Mouse (Mus musculus): ENCODE results near the gene Vill. TPM values are rescaled to one million over a fixed set of nuclear protein-coding genes. Genes with fewer than 3 reads are reported as not detected.
A peak's percentile ranks its signal among the peaks of the same experiment; 100 is the strongest.

Gene Vill
- polyA plus RNA-seq, 1 experiment from 2014 or later = 11.5 TPM

GRCm38 (mm10) chr9:119100177-119100898 lies 47.8 kb downstream of the Vill start:
- Histone ChIP-seq H3K27me3 (replicated peaks) (peaks cover 35% of the 10 kb centered on the region), H3K4me2 (no peak overlapping the region), H3K36me3 (no peaks in the 10 kb centered on the region), H3K4me1 (peaks cover 7% of the 10 kb centered on the region), H3K4me3 (no peak overlapping the region), H3K9ac (no peak overlapping the region), H3K27ac (replicated peaks) (no peak overlapping the region), H3K9me3 (no peaks in the 10 kb centered on the region)
- WGBS = 12% methylated on average over 15 of the region's 15 CpGs
- ATAC-seq (ENCODE audit: extremely low read depth, insufficient number of reproducible peaks, low FRiP score, low TSS enrichment) = no peak

GRCm38 (mm10) chr9:119101992-119102782 lies 49.6 kb downstream of the Vill start, which contains the start of gene Dlec1:
Gene Dlec1, plus strand, starts transcription at chr9:119102478.
- 4% methylated on average over 44 of the region's 44 CpGs for WGBS
- ATAC-seq (ENCODE audit: extremely low read depth, insufficient number of reproducible peaks, low FRiP score, low TSS enrichment) = no peak

GRCm38 (mm10) chr9:119102783-119103113 lies 50.2 kb downstream of the Vill start:
- no peaks in the 10 kb centered on the region for H3K9me3 ChIP-seq
- no peaks in the 10 kb centered on the region for H3K36me3 ChIP-seq
- H3K9ac ChIP-seq = peak overlapping the region; percentile 78
- H3K4me1 ChIP-seq = peaks cover 7% of the 10 kb centered on the region
- peak overlapping the region; percentile 96 for H3K4me2 ChIP-seq
- H3K4me3 ChIP-seq = peak overlapping the region; percentile 76
- no peak overlapping the region for H3K27ac ChIP-seq (replicated peaks)
- WGBS = 3% methylated on average over 19 of the region's 19 CpGs
- peaks cover 20% of the 10 kb centered on the region for H3K27me3 ChIP-seq (replicated peaks)
- ATAC-seq (ENCODE audit: extremely low read depth, insufficient number of reproducible peaks, low FRiP score, low TSS enrichment) = no peak

More at GRCm38 (mm10) chr9:119101992-119102782, 49.6 kb downstream of the Vill start, which contains the start of gene Dlec1:
- H3K4me1 ChIP-seq = peaks cover 7% of the 10 kb centered on the region
- H3K9ac ChIP-seq = peak within 1 kb of the TSS; percentile 78
- H3K27me3 ChIP-seq (replicated peaks) = peaks cover 20% of the 10 kb centered on the region
- no peaks in the 10 kb centered on the region for H3K9me3 ChIP-seq
- H3K36me3 ChIP-seq = no peaks in the 10 kb centered on the region
- peak within 1 kb of the TSS; percentile 96 for H3K4me2 ChIP-seq
- peak within 1 kb of the TSS; percentile 76 for H3K4me3 ChIP-seq
- H3K27ac ChIP-seq (replicated peaks) = 0 out of 2 replicates have a peak within 1 kb of the TSS, but pooled peaks have one; percentile 32

- Histone ChIP-seq H3K27ac (replicated peaks) (0 out of 2 replicates have a peak overlapping the region, but pooled peaks have one; percentile 32), H3K9me3 (no peaks in the 10 kb centered on the region), H3K27me3 (replicated peaks) (peaks cover 20% of the 10 kb centered on the region), H3K9ac (no peak overlapping the region), H3K4me2 (no peak overlapping the region), H3K4me3 (no peak overlapping the region), H3K36me3 (no peaks in the 10 kb centered on the region), H3K4me1 (peaks cover 11% of the 10 kb centered on the region)
- no peak for ATAC-seq (ENCODE audit: extremely low read depth, insufficient number of reproducible peaks, low FRiP score, low TSS enrichment)
- WGBS = 71% methylated on average over 4 of the region's 4 CpGs
These were observed 55.0 kb downstream of the Vill start for GRCm38 (mm10) chr9:119107566-119107965.

GRCm38 (mm10) chr9:119109685-119110353 lies 57.2 kb downstream of the Vill start:
- Histone ChIP-seq H3K27ac (replicated peaks) (no peak overlapping the region), H3K9me3 (no peaks in the 10 kb centered on the region), H3K27me3 (replicated peaks) (0 out of 2 replicates have a peak, but pooled peaks cover under 1% of the 10 kb centered on the region), H3K4me2 (no peak overlapping the region), H3K4me3 (no peak overlapping the region), H3K36me3 (no peaks in the 10 kb centered on the region), H3K4me1 (peaks cover 6% of the 10 kb centered on the region; the same call in 1 of the 2 replicates), H3K9ac (no peak overlapping the region)
- WGBS = 62% methylated on average over 12 of the region's 12 CpGs
- no peak for ATAC-seq (ENCODE audit: extremely low read depth, insufficient number of reproducible peaks, low FRiP score, low TSS enrichment)

- H3K9ac ChIP-seq = no peak overlapping the region
- H3K4me1 ChIP-seq = peaks cover 6% of the 10 kb centered on the region; the same call in 1 of the 2 replicates
- H3K27me3 ChIP-seq (replicated peaks) = no peaks in the 10 kb centered on the region
- H3K27ac ChIP-seq (replicated peaks) = no peak overlapping the region
- 53% methylated on average over 3 of the region's 3 CpGs for WGBS
- no peaks in the 10 kb centered on the region for H3K36me3 ChIP-seq
- H3K4me2 ChIP-seq = no peak overlapping the region
- no peaks in the 10 kb centered on the region for H3K9me3 ChIP-seq
- ATAC-seq (ENCODE audit: extremely low read depth, insufficient number of reproducible peaks, low FRiP score, low TSS enrichment) = no peak
- no peak overlapping the region for H3K4me3 ChIP-seq
These were observed 58.1 kb downstream of the Vill start for GRCm38 (mm10) chr9:119110640-119111039.

- Histone ChIP-seq H3K36me3 (no peaks in the 10 kb centered on the region), H3K27ac (replicated peaks) (no peak overlapping the region), H3K9ac (no peak overlapping the region), H3K27me3 (replicated peaks) (no peaks in the 10 kb centered on the region), H3K4me2 (no peak overlapping the region), H3K4me3 (no peak overlapping the region), H3K9me3 (no peaks in the 10 kb centered on the region), H3K4me1 (peaks cover 6% of the 10 kb centered on the region; the same call in 1 of the 2 replicates)
- 81% methylated on average over 17 of the region's 17 CpGs for WGBS
- no peak for ATAC-seq (ENCODE audit: extremely low read depth, insufficient number of reproducible peaks, low FRiP score, low TSS enrichment)
These were observed 62.3 kb downstream of the Vill start for GRCm38 (mm10) chr9:119114911-119115310.

- Histone ChIP-seq H3K4me2 (no peak overlapping the region), H3K4me1 (no peaks in the 10 kb centered on the region), H3K9ac (no peak overlapping the region), H3K4me3 (no peak overlapping the region), H3K27me3 (replicated peaks) (no peaks in the 10 kb centered on the region), H3K27ac (replicated peaks) (no peak overlapping the region), H3K9me3 (no peaks in the 10 kb centered on the region), H3K36me3 (no peaks in the 10 kb centered on the region)
- 87% methylated on average over 19 of the region's 19 CpGs for WGBS
- ATAC-seq (ENCODE audit: extremely low read depth, insufficient number of reproducible peaks, low FRiP score, low TSS enrichment) = no peak
These were observed 67.0 kb downstream of the Vill start for GRCm38 (mm10) chr9:119119409-119120167.

- Histone ChIP-seq H3K4me3 (no peak overlapping the region), H3K4me1 (no peaks in the 10 kb centered on the region), H3K27ac (replicated peaks) (no peak overlapping the region), H3K9ac (no peak overlapping the region), H3K36me3 (no peaks in the 10 kb centered on the region), H3K9me3 (no peaks in the 10 kb centered on the region), H3K4me2 (no peak overlapping the region), H3K27me3 (replicated peaks) (no peaks in the 10 kb centered on the region)
- 60% methylated on average over 3 of the region's 3 CpGs for WGBS
- no peak for ATAC-seq (ENCODE audit: extremely low read depth, insufficient number of reproducible peaks, low FRiP score, low TSS enrichment)
These were observed 67.6 kb downstream of the Vill start for GRCm38 (mm10) chr9:119120168-119120560.

Measured in heart, embryonic 13.5 days (tissue).